Mouse (Mus musculus): ENCODE measurements around the gene Tcp1.

GRCm38 (mm10) chr17:12921073-12921472, 5.6 kb downstream of the Tcp1 start:
- no peak for TF ChIP-seq CTCF (IDR thresholded peaks at IDR 0.05; ENCODE audit: low read depth)
- TF ChIP-seq EP300 (IDR thresholded peaks at IDR 0.05; ENCODE audit: low read depth): no peak
